In genomic region chr2:157486981-157487656, GRCm38 (mm10) we compare ENCODE assay signal across 13 mouse cellular contexts.
A peak's percentile ranks its signal among the peaks of the same experiment; 100 is the strongest.
DNase-seq lines count a peak whose midpoint lies in the region; ATAC-seq and TF ChIP-seq lines count a peak whose summit lies in the region.
"Had no signal": no experiment of that assay in that cellular context is flagged by ENCODE, and none has a peak within 500 bp of the region (broad histone marks: within the 10 kb centered on the region; RNA-seq: fewer than 3 reads in every experiment).

No protein-coding gene starts in this region.

- TF ChIP-seq CTCF in hindbrain, postnatal 0 days (IDR thresholded peaks at IDR 0.05; ENCODE audit: low read depth), result no peak

- WGBS in neural tube, embryonic 11.5 days, result 51% methylated on average over 7 of the region's 7 CpGs
- WGBS in neural tube, embryonic 15.5 days, result 33% methylated on average over 7 of the region's 7 CpGs
- 14% methylated on average over 7 of the region's 7 CpGs for WGBS in forebrain, embryonic 15.5 days
- WGBS in hindbrain, postnatal 0 days, result 35% methylated on average over 7 of the region's 7 CpGs
- WGBS in midbrain, embryonic 16.5 days, result 14% methylated on average over 7 of the region's 7 CpGs

- H3K9me3 ChIP-seq in neural tube, embryonic 11.5 days (ENCODE audit: control insufficient read depth, low read length), result no peaks in the 10 kb centered on the region
- H3K9me3 ChIP-seq in neural tube, embryonic 15.5 days (replicated peaks), result no peaks in the 10 kb centered on the region
- no peaks in the 10 kb centered on the region for H3K9me3 ChIP-seq in forebrain, embryonic 15.5 days
- no peaks in the 10 kb centered on the region for H3K9me3 ChIP-seq in hindbrain, postnatal 0 days (ENCODE audit: low read length)
- H3K9me3 ChIP-seq in midbrain, embryonic 16.5 days (replicated peaks; ENCODE audit: control insufficient read depth, low read length, poor library complexity, severe bottlenecking), result no peaks in the 10 kb centered on the region
- H3K9me3 ChIP-seq: liver, embryonic 12.5 days had no signal

- no peak overlapping the region for H3K4me3 ChIP-seq in neural tube, embryonic 11.5 days (ENCODE audit: low read depth, low read length)
- H3K4me3 ChIP-seq in neural tube, embryonic 15.5 days (replicated peaks), result no peak overlapping the region
- H3K4me3 ChIP-seq in forebrain, embryonic 15.5 days, result no peak overlapping the region
- H3K4me3 ChIP-seq in hindbrain, postnatal 0 days (ENCODE audit: low read length), result no peak overlapping the region
- H3K4me3 ChIP-seq in midbrain, embryonic 16.5 days (ENCODE audit: low read depth, low read length), result no peak overlapping the region
- H3K4me3 ChIP-seq: liver, embryonic 12.5 days had no signal

- no peaks in the 10 kb centered on the region for H3K36me3 ChIP-seq in neural tube, embryonic 11.5 days (ENCODE audit: control insufficient read depth, insufficient read depth, low read length)
- H3K36me3 ChIP-seq in neural tube, embryonic 15.5 days, result no peaks in the 10 kb centered on the region
- H3K36me3 ChIP-seq in forebrain, embryonic 15.5 days, result no peaks in the 10 kb centered on the region
- no peaks in the 10 kb centered on the region for H3K36me3 ChIP-seq in hindbrain, postnatal 0 days (ENCODE audit: insufficient read depth, low read length)
- H3K36me3 ChIP-seq in midbrain, embryonic 16.5 days (ENCODE audit: control insufficient read depth, insufficient read depth, low read length), result no peaks in the 10 kb centered on the region
- H3K36me3 ChIP-seq: liver, embryonic 12.5 days had no signal

- H3K27ac ChIP-seq in neural tube, embryonic 11.5 days (ENCODE audit: low read depth, low read length), result peak overlapping the region; percentile 69
- no peak overlapping the region for H3K27ac ChIP-seq in neural tube, embryonic 15.5 days (replicated peaks)
- H3K27ac ChIP-seq in forebrain, embryonic 15.5 days (replicated peaks), result peak overlapping the region; percentile 89
- H3K27ac ChIP-seq in hindbrain, postnatal 0 days, result peak overlapping the region; percentile 77
- H3K27ac ChIP-seq in midbrain, embryonic 16.5 days (ENCODE audit: low read length), result peak overlapping the region; percentile 82
- H3K27ac ChIP-seq: liver, embryonic 12.5 days had no signal

- H3K9ac ChIP-seq in neural tube, embryonic 11.5 days (ENCODE audit: low read length), result peak overlapping the region; percentile 41; the same call in 1 of the 2 replicates
- H3K9ac ChIP-seq in neural tube, embryonic 15.5 days (replicated peaks), result no peak overlapping the region
- 0 out of 2 replicates have a peak overlapping the region, but pooled peaks have one; percentile 8 for H3K9ac ChIP-seq in forebrain, embryonic 15.5 days (replicated peaks)
- no peak overlapping the region for H3K9ac ChIP-seq in hindbrain, postnatal 0 days (replicated peaks; ENCODE audit: low read length)
- H3K9ac ChIP-seq in midbrain, embryonic 16.5 days (ENCODE audit: low read depth, low read length), result peak overlapping the region; percentile 35; the same call in 1 of the 2 replicates
- H3K9ac ChIP-seq: liver, embryonic 12.5 days had no signal

- intact Hi-C loops in heart, postnatal 14 days (cut with DNase I), result no loop called here

- peaks cover 21% of the 10 kb centered on the region for H3K4me1 ChIP-seq in neural tube, embryonic 11.5 days (ENCODE audit: control insufficient read depth, insufficient read depth, low read length)
- H3K4me1 ChIP-seq in neural tube, embryonic 15.5 days, result peaks cover 24% of the 10 kb centered on the region
- H3K4me1 ChIP-seq in forebrain, embryonic 15.5 days, result peaks cover 26% of the 10 kb centered on the region
- peaks cover 6% of the 10 kb centered on the region; the same call in 1 of the 2 replicates for H3K4me1 ChIP-seq in hindbrain, postnatal 0 days (ENCODE audit: insufficient read depth, low read length)
- H3K4me1 ChIP-seq in midbrain, embryonic 16.5 days (ENCODE audit: control insufficient read depth, insufficient read depth, low read length), result peaks cover 30% of the 10 kb centered on the region
- H3K4me1 ChIP-seq: liver, embryonic 12.5 days had no signal

- H3K27me3 ChIP-seq in neural tube, embryonic 11.5 days (ENCODE audit: control insufficient read depth, insufficient read depth, low read length), result no peaks in the 10 kb centered on the region
- no peaks in the 10 kb centered on the region for H3K27me3 ChIP-seq in neural tube, embryonic 15.5 days (replicated peaks)
- no peaks in the 10 kb centered on the region for H3K27me3 ChIP-seq in forebrain, embryonic 15.5 days
- no peaks in the 10 kb centered on the region for H3K27me3 ChIP-seq in hindbrain, postnatal 0 days (ENCODE audit: insufficient read depth, low read length)
- H3K27me3 ChIP-seq in midbrain, embryonic 16.5 days (ENCODE audit: control insufficient read depth, insufficient read depth, low read depth, low read length), result no peaks in the 10 kb centered on the region

- no peak for DNase-seq in neural tube, embryonic 11.5 days (ENCODE audit: low spot score)
- DNase-seq in hindbrain, postnatal 0 days (ENCODE audit: low spot score), result no peak
- no peak for DNase-seq in yolk sac, embryonic 10.5 days (ENCODE audit: low spot score)
- DNase-seq in gastrocnemius, adult 8-10 months (ENCODE audit: low spot score in 2 of 2), result no peak
- no peak for DNase-seq in heart, postnatal 14 days
- DNase-seq: adrenal gland, postnatal 14 days; cerebellum, postnatal 36 days; kidney, adult 9 months; right cerebral cortex, postnatal 14 days had no signal

- no peak overlapping the region for H3K4me2 ChIP-seq in neural tube, embryonic 11.5 days (ENCODE audit: low read depth)
- no peak overlapping the region for H3K4me2 ChIP-seq in neural tube, embryonic 15.5 days
- no peak overlapping the region for H3K4me2 ChIP-seq in forebrain, embryonic 15.5 days (replicated peaks)
- H3K4me2 ChIP-seq in hindbrain, postnatal 0 days (ENCODE audit: low read depth, low read length), result no peak overlapping the region
- H3K4me2 ChIP-seq in midbrain, embryonic 16.5 days (ENCODE audit: low read length), result no peak overlapping the region
- H3K4me2 ChIP-seq: liver, embryonic 12.5 days had no signal

- ATAC-seq in neural tube, embryonic 11.5 days (ENCODE audit: insufficient read depth, low FRiP score, low TSS enrichment), result peak; percentile 7; the same call in 1 of the 2 replicates
- ATAC-seq in neural tube, embryonic 15.5 days (ENCODE audit: low FRiP score), result no peak
- ATAC-seq in forebrain, embryonic 15.5 days (replicated peaks), result peak; percentile 3; the same call in 1 of the 2 replicates
- ATAC-seq in hindbrain, postnatal 0 days, result no peak
- 0 out of 2 replicates have a peak, but pooled peaks have one; percentile 2 for ATAC-seq in midbrain, embryonic 16.5 days
- ATAC-seq: liver, embryonic 12.5 days had no signal

Comparison
In these comparisons a context has a peak if more than half of its experiments do, and no peak if none do; other contexts are left out.
1. ATAC-seq: peak in neural tube, embryonic 11.5 days (single experiment), forebrain, embryonic 15.5 days (single experiment) and midbrain, embryonic 16.5 days (single experiment); none in neural tube, embryonic 15.5 days (single experiment) and hindbrain, postnatal 0 days (single experiment).
2. H3K9ac ChIP-seq: peak in neural tube, embryonic 11.5 days (single experiment), forebrain, embryonic 15.5 days (single experiment) and midbrain, embryonic 16.5 days (single experiment); none in neural tube, embryonic 15.5 days (single experiment) and hindbrain, postnatal 0 days (single experiment).